Mouse (Mus musculus): Measurements from ENCODE around the gene Trp53i13. TPM values are rescaled to one million over a fixed set of nuclear protein-coding genes. Genes with fewer than 3 reads are reported as not detected.

The Trp53i13 gene
- polyA plus RNA-seq (2012; rRNA removed; ENCODE audit: low replicate concordance), result 29.7 and 35.1 TPM in 2 replicates

GRCm38 (mm10) chr11:77515637-77516552, at the start of gene Trp53i13:
Gene Trp53i13, minus strand, starts transcription at chr11:77515980.

DNA sequence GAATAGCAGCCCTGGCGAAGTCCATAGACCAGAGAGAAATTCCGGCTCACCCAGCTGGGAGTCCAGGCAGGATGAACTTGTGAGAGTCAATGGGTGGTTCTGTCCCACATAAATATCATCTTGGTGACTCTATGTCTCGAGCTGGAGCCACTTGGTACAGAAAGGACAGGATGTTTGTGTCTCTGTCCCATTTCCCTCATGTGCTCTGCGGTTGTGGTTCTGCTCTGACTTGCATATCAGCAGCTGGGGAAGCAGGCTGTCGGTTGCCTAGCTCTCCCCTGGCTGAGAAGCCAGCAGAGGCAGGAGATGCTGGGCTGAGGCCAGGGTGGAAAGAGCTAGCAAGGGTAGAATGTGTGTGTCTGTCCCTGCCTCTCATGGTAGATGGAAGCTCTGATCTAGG, 3.3 kb upstream of the Trp53i13 start, which contains the start of gene Gm10392:
Gene Gm10392, minus strand, starts transcription at position 156 of the 400 bp plus-strand sequence.

DNA sequence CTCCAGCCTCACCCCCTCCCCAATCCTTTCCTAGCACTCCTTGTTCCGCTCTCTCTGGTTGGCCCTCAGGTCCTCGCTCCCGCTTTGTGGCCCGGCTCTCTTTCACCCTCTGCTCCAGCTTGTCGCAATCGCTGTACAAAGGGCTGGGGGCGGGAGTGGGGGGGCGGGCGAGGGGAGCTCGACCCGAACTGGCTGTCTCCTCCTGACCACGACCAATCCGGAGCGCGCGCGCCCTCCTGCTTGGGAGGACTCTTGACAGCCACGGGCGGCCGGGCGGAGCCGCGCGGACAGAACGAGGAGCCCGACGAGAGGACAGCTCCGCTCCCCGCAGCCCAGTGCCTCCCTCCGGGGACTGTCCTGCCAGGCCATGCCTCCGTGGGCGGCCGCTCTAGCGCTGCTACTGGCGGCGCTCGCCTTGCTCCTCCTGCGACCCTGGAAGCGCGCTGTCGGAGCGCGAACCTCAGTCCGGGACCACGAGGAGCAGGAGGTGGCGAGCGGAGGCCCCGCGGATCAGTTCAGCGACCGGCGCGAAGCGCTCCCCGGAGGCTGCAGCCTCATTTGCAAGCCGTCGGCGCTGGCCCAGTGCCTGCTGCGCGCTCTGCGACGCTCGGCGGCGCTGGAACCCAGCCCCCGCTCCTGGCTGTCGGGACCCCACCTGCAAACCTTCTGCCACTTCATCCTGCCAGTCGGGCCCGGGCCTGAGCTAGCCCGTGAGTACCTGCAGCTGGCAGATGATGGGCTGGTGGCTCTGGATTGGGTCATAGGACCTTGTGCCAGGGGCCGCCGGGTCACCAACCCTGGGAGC, 746 bp downstream of the Trp53i13 start, which contains the start of gene Abhd15:
Gene Abhd15, plus strand, starts transcription at position 290 of the 805 bp plus-strand sequence.

GRCm38 (mm10) chr11:77493512-77494343, 22.1 kb downstream of the Trp53i13 start, which contains the start of gene Git1:
Gene Git1, plus strand, starts transcription at chr11:77493562.

DNA sequence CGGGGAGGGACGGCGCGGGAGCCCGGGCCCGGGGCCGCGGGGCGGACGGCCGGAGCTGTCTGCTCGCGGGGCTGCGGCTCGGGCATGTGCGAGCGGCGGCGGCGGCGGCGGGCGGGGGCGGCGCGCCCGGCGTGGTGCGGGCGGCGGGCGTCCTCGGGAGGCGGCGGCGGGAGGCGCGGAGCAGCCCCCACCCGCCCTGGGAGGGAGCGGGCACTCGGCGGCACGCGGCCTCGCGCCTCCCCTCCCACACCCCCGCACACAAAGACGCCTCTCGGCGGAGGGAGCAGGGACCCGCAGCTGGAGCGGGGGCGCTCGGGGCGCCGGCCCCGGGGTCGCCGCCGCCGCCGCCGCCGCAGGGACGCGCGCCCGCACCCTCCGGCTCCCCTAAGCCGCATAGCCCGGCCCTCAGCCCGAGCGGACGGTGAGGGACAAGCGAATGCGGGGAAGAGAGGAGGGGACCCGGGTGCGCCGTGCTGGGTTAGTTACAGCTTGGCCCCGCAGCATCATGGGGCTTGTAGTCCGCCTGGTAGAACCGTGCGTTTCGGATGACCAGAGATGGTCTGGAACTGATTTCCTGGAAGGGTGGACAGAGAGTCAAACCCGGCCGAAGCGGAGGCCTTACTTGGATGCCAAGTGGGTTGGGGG, 26.1 kb downstream of the Trp53i13 start, which contains the start of gene Ankrd13b:
Gene Ankrd13b, minus strand, starts transcription at position 88 of the 645 bp plus-strand sequence.

DNA sequence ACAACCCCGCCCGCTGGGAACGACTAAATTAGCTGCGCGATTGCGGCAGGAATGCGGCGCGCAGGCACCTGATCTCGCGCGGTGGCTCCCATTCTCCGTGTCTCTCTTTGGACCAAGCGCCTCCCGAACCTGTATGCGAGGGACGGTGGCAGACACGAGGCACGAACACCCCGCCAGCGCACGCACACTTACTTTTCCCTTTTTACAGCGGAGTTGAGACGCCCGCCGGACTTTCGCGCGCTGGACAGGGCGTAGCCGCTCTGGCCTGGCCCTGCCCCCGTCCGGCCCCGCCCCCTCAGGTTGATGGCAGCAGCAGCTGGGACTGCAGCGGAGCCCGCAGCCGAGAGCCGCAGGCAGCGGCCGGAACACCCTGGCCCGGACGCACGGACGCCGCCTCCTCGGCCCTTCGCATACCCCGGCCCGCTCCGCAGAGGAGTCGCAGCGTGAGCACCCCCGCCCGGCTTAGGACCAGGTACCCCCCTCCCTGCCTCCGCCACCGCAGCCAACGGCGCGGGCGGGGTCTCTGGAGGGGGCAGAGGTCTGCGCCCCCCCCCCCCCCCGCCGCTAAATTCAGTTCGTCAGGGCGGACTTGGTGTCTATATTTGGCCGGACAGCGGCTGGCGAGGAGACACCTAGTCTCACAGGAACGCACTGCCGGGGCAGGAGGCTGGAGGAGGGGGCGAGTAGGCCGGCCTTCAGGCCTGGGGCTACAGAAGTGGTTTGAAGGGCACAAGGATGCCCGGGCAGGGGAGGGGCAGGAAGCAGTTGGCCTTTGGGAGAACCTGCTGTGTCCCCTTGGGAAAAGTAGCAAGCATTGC, 53.3 kb downstream of the Trp53i13 start, which contains the start of gene Coro6:
Gene Coro6, plus strand, starts transcription at position 129 of the 818 bp plus-strand sequence.

Other genes with a start within 250 kb of the Trp53i13 start
- gene Coro6, start 53.6 kb downstream of the Trp53i13 start, polyA plus RNA-seq (2012; rRNA removed; ENCODE audit: low replicate concordance), result 20.7 and 52.6 TPM in 2 replicates
- gene Ankrd13b, start 26.3 kb downstream of the Trp53i13 start, polyA plus RNA-seq (2012; rRNA removed; ENCODE audit: low replicate concordance), result 15.7 and 68.2 TPM in 2 replicates
- 64.0 and 82.5 TPM in 2 replicates for gene Git1, start 22.4 kb downstream of the Trp53i13 start, polyA plus RNA-seq (2012; rRNA removed; ENCODE audit: low replicate concordance)
- gene Abhd15, start 859 bp downstream of the Trp53i13 start, polyA plus RNA-seq (2012; rRNA removed; ENCODE audit: low replicate concordance), result 25.4 and 62.6 TPM in 2 replicates
- not detected in 2 replicates for gene Gm10392, start 3.2 kb upstream of the Trp53i13 start, polyA plus RNA-seq (2012; rRNA removed; ENCODE audit: low replicate concordance)
- 9.0 and 9.4 TPM in 2 replicates for gene Taok1, start 91.8 kb upstream of the Trp53i13 start, polyA plus RNA-seq (2012; rRNA removed; ENCODE audit: low replicate concordance)
- gene Nufip2, start 170.2 kb upstream of the Trp53i13 start, polyA plus RNA-seq (2012; rRNA removed; ENCODE audit: low replicate concordance), result 11.6 and 14.3 TPM in 2 replicates
- not detected in 2 replicates for gene Cryba1, start 209.3 kb upstream of the Trp53i13 start, polyA plus RNA-seq (2012; rRNA removed; ENCODE audit: low replicate concordance)
- 24.1 and 24.5 TPM in 2 replicates for gene Myo18a, start 247.3 kb upstream of the Trp53i13 start, polyA plus RNA-seq (2012; rRNA removed; ENCODE audit: low replicate concordance)

Measured in subcutaneous adipose tissue, adult 2 months (tissue).